Mouse (Mus musculus) ovary, adult 10 weeks (tissue): Measurements from ENCODE around the gene Ms4a14. TPM values are rescaled to one million over a fixed set of nuclear protein-coding genes. Genes with fewer than 3 reads are reported as not detected.

Source experiments
- polyA plus RNA-seq: library from polyadenylated mRNA; stranded (reverse); fragments of 350-450 nt; fragmentation: Illumina TruSeq; extraction: RNeasy Lipid Tissue Mini Kit (QIAGEN cat#74804); gene quantifications from one replicate; pipeline ENCODE4 v1.2.3, GENCODE M21; 2014

Gene Ms4a14
- 3.0 TPM for polyA plus RNA-seq

GRCm38 (mm10) chr19:11314354-11314753 lies at the start of gene Ms4a14:
Gene Ms4a14 (minus strand): TSS chr19:11314454.

DNA sequence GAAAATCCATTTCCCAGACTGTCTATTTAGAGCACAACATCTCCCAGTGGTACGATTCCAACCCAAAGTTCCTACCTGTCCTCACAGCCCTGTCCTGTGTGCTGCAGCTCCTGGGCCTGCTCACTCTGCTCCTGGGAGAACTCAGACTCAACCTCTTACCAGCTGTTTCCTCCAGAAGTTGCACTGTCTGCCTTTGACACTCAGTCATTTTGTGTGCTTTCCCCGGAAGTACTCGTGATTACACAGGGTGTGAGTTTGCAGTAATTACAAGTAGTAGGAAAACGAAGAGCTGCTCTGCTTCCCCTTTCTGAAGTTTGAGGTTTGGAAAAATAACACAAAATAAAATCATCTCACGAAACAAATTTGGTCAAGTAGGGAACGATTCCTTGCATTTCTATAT lies 21.7 kb upstream of the Ms4a14 start, which contains the start of gene Ms4a7:
Gene Ms4a7 (minus strand): TSS at position 215 of the 400 bp plus-strand sequence.

DNA sequence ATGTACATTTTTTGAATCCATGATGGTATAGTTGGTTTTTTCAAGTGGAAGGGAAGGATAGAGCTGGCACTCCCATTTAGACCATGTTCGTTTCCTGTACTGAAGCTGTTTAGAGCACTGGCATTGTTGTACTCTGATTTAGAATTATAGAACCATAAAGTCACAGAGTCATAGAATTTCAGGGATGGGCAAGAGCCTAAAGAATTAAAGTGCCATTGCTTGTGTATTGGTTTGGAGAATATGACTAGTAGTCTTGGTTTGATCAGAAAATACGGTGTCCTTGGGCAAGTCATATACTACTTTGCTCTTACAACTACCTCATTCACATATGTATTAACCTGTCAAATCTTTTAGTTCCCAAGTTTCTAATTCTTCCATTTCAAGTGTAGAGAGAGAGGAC lies 30.5 kb downstream of the Ms4a14 start, which contains the start of gene Ms4a5:
Gene Ms4a5 (minus strand): TSS at position 101 of the 400 bp plus-strand sequence.

DNA sequence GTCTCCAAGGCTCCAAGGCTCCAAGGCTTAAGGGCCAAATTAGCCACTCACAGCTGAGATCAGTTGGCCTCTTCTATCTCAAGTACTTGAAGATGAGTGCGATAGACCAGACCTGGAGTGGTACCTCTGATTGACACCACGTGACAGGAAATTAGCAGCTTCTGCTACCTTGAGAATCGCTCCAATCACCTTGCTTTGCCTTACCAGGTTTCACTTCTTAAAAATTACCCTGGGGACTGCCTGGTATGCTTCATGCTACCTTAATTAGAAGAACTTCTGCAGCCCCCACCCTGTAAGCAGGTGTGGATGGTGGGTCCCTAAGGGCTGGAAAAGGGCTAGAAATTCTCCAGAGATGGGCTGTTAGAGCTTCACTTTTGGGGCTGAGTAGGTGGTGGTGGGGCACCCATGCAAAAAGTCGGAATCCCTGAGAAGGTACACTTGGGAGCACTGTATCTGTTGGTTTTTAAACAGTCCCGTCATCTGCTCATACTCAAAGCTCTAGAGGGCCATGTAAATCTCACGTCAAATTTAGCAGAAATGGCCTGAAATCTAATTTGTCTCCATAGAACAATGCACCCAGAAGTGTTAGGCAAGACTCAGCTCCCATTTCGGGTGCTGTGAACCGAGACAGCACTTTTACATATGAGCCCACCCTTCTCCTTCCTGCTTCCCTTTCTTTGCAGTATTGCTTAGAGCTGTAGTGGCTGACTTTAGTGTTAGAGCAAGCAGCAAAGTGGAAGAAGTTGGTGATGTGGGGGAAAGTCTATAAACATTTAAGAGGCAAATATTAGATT lies 48.0 kb downstream of the Ms4a14 start, which contains the start of gene Ms4a1:
Gene Ms4a1 (minus strand): TSS at position 190 of the 794 bp plus-strand sequence.

Other genes with a start within 250 kb of the Ms4a14 start
- gene Ms4a8a, start 233.4 kb downstream of the Ms4a14 start, polyA plus RNA-seq: not detected
- not detected for gene 1700017D01Rik, start 183.6 kb downstream of the Ms4a14 start, polyA plus RNA-seq
- not detected for gene 1700025F22Rik, start 149.1 kb downstream of the Ms4a14 start, polyA plus RNA-seq
- gene Ms4a13, start 117.7 kb downstream of the Ms4a14 start, polyA plus RNA-seq: not detected
- gene Ms4a12, start 82.0 kb downstream of the Ms4a14 start, polyA plus RNA-seq: not detected
- gene Ms4a1, start 48.2 kb downstream of the Ms4a14 start, polyA plus RNA-seq: 6.0 TPM
- gene Ms4a5, start 30.6 kb downstream of the Ms4a14 start, polyA plus RNA-seq: not detected
- gene Ms4a7, start 21.7 kb upstream of the Ms4a14 start, polyA plus RNA-seq: 25.3 TPM
- gene Ms4a4a, start 61.1 kb upstream of the Ms4a14 start, polyA plus RNA-seq: 5.2 TPM
- 2.4 TPM for gene Ms4a4c, start 90.3 kb upstream of the Ms4a14 start, polyA plus RNA-seq
- gene Ms4a4b, start 129.1 kb upstream of the Ms4a14 start, polyA plus RNA-seq: 5.8 TPM
- 28.5 TPM for gene Ms4a6c, start 154.9 kb upstream of the Ms4a14 start, polyA plus RNA-seq
- 0.51 TPM for gene Gm8369, start 171.5 kb upstream of the Ms4a14 start, polyA plus RNA-seq
- 9.6 TPM for gene Ms4a6b, start 202.1 kb upstream of the Ms4a14 start, polyA plus RNA-seq
- 60.8 TPM for gene Ms4a4d, start 222.3 kb upstream of the Ms4a14 start, polyA plus RNA-seq